Mouse (Mus musculus): ENCODE data around the gene Macrod2. TPM values are rescaled to one million over a fixed set of nuclear protein-coding genes. Genes with fewer than 3 reads are reported as not detected.

Gene Macrod2
- 7.5 and 7.8 TPM in 2 replicates for total RNA-seq (2021)
- long read RNA-seq, experiment 1, transcript Macrod2-204 (4 exons, 3,554 nt) = major isoform, 5 of 9 reads
- long read RNA-seq, experiment 1, partial matches to known transcripts = 2 of 9 reads
- long read RNA-seq, experiment 1, other reads (novel, unspliced or antisense) = 2 of 9 reads
- long read RNA-seq, experiment 2, transcript Macrod2-204 (4 exons, 3,554 nt) = major isoform, 7 of 8 reads
- long read RNA-seq, experiment 2, partial matches to known transcripts = 1 of 8 reads
- long read RNA-seq, experiment 2, other reads (novel, unspliced or antisense) = 0 of 8 reads

- peak; percentile 99 for DNase-seq
Measured at GRCm38 (mm10) chr2:140395179-140395578, at the start of gene Macrod2. TSS of gene Macrod2 (plus strand) at chr2:140395309.

- DNase-seq = no peak
Measured at GRCm38 (mm10) chr2:140359905-140360304, 35.2 kb upstream of the Macrod2 start.

GRCm38 (mm10) chr2:140364804-140365203, 30.3 kb upstream of the Macrod2 start:
- DNase-seq = no peak

GRCm38 (mm10) chr2:140389525-140389924, 5.6 kb upstream of the Macrod2 start, which contains the start of gene Sel1l2:
TSS of gene Sel1l2 (minus strand) at chr2:140389706.
- no peak for DNase-seq

- peak; percentile 32 for DNase-seq
Measured at GRCm38 (mm10) chr2:140395744-140396231, 679 bp downstream of the Macrod2 start.

GRCm38 (mm10) chr2:140425844-140426243, 30.7 kb downstream of the Macrod2 start:
- DNase-seq = no peak

- DNase-seq = no peak
Measured at GRCm38 (mm10) chr2:140427283-140427682, 32.2 kb downstream of the Macrod2 start.

- no peak for DNase-seq
Measured at GRCm38 (mm10) chr2:140439081-140439480, 44.0 kb downstream of the Macrod2 start.

GRCm38 (mm10) chr2:140448636-140449035, 53.5 kb downstream of the Macrod2 start:
- peak; percentile 7 for DNase-seq

- DNase-seq = no peak
Measured at GRCm38 (mm10) chr2:140475770-140476169, 80.7 kb downstream of the Macrod2 start.

GRCm38 (mm10) chr2:140476891-140477290, 81.8 kb downstream of the Macrod2 start:
- DNase-seq = no peak

- no peak for DNase-seq
Measured at GRCm38 (mm10) chr2:140482604-140483003, 87.5 kb downstream of the Macrod2 start.

GRCm38 (mm10) chr2:140497688-140498087, 102.6 kb downstream of the Macrod2 start:
- no peak for DNase-seq

- DNase-seq = peak; percentile 50
Measured at GRCm38 (mm10) chr2:140500951-140501350, 105.8 kb downstream of the Macrod2 start.

- DNase-seq = no peak
Measured at GRCm38 (mm10) chr2:140521472-140521871, 126.4 kb downstream of the Macrod2 start.

GRCm38 (mm10) chr2:140530214-140530613, 135.1 kb downstream of the Macrod2 start:
- no peak for DNase-seq

- DNase-seq = no peak
Measured at GRCm38 (mm10) chr2:140532024-140532423, 136.9 kb downstream of the Macrod2 start.

- DNase-seq = no peak
Measured at GRCm38 (mm10) chr2:140532859-140533519, 137.9 kb downstream of the Macrod2 start.

- no peak for DNase-seq
Measured at GRCm38 (mm10) chr2:140533621-140534020, 138.5 kb downstream of the Macrod2 start.

- no peak for DNase-seq
Measured at GRCm38 (mm10) chr2:140534583-140534982, 139.5 kb downstream of the Macrod2 start.

- DNase-seq = no peak
Measured at GRCm38 (mm10) chr2:140535832-140536571, 140.9 kb downstream of the Macrod2 start.

GRCm38 (mm10) chr2:140549286-140549685, 154.2 kb downstream of the Macrod2 start:
- no peak for DNase-seq

GRCm38 (mm10) chr2:140561426-140561825, 166.3 kb downstream of the Macrod2 start:
- no peak for DNase-seq

Data from adrenal gland, postnatal 14 days (tissue).